Mouse (Mus musculus): ENCODE data around the gene Prep. TPM values are rescaled to one million over a fixed set of nuclear protein-coding genes. Genes with fewer than 3 reads are reported as not detected.

Prep gene
- 22.1 and 27.7 TPM in 2 replicates for polyA plus RNA-seq (2014; fragmentation: Nextera tagmentation; extraction: Ambion mirVana)

- Histone ChIP-seq H3K4me2 (peak within 1 kb of the TSS; percentile 89), H3K9ac (ENCODE audit: low read depth, low read length) (peak within 1 kb of the TSS; percentile 94), H3K4me3 (ENCODE audit: low read depth, low read length) (peak within 1 kb of the TSS; percentile 97), H3K9me3 (ENCODE audit: control insufficient read depth, low read length) (no peaks in the 10 kb centered on the region), H3K27me3 (replicated peaks; ENCODE audit: control insufficient read depth, insufficient read depth, low read length) (no peaks in the 10 kb centered on the region), H3K27ac (ENCODE audit: low read depth, low read length) (peak within 1 kb of the TSS; percentile 66), H3K36me3 (ENCODE audit: control insufficient read depth, insufficient read depth, low read length) (peaks cover 3% of the 10 kb centered on the region; the same call in 1 of the 2 replicates), H3K4me1 (replicated peaks; ENCODE audit: control insufficient read depth, insufficient read depth, low read length) (peaks cover 38% of the 10 kb centered on the region)
- peak; percentile 82 for DNase-seq (ENCODE audit: low spot score)
- peak; percentile 90 for ATAC-seq (replicated peaks; ENCODE audit: low FRiP score)
- WGBS, result under 1% methylated on average over 34 of the region's 57 CpGs
These were observed at the start of gene Prep for GRCm38 (mm10) chr10:45066931-45067308. Gene Prep (plus strand): TSS chr10:45067203.

- Histone ChIP-seq H3K9ac (ENCODE audit: low read depth, low read length) (no peak overlapping the region), H3K36me3 (ENCODE audit: control insufficient read depth, insufficient read depth, low read length) (no peaks in the 10 kb centered on the region), H3K9me3 (ENCODE audit: control insufficient read depth, low read length) (no peaks in the 10 kb centered on the region), H3K27ac (ENCODE audit: low read depth, low read length) (peak overlapping the region; percentile 48; the same call in 1 of the 2 replicates), H3K4me1 (replicated peaks; ENCODE audit: control insufficient read depth, insufficient read depth, low read length) (no peaks in the 10 kb centered on the region), H3K4me2 (no peak overlapping the region), H3K27me3 (replicated peaks; ENCODE audit: control insufficient read depth, insufficient read depth, low read length) (no peaks in the 10 kb centered on the region), H3K4me3 (ENCODE audit: low read depth, low read length) (no peak overlapping the region)
- ATAC-seq (replicated peaks; ENCODE audit: low FRiP score) (no peak), DNase-seq (ENCODE audit: low spot score) (no peak)
- 88% methylated on average over 13 of the region's 13 CpGs for WGBS
These were observed 49.7 kb upstream of the Prep start for GRCm38 (mm10) chr10:45017352-45017751.

GRCm38 (mm10) chr10:45017851-45018250 lies 49.2 kb upstream of the Prep start:
- Histone ChIP-seq H3K4me3 (ENCODE audit: low read depth, low read length) (no peak overlapping the region), H3K27ac (ENCODE audit: low read depth, low read length) (peak overlapping the region; percentile 48; the same call in 1 of the 2 replicates), H3K36me3 (ENCODE audit: control insufficient read depth, insufficient read depth, low read length) (no peaks in the 10 kb centered on the region), H3K4me1 (replicated peaks; ENCODE audit: control insufficient read depth, insufficient read depth, low read length) (no peaks in the 10 kb centered on the region), H3K27me3 (replicated peaks; ENCODE audit: control insufficient read depth, insufficient read depth, low read length) (no peaks in the 10 kb centered on the region), H3K4me2 (no peak overlapping the region), H3K9ac (ENCODE audit: low read depth, low read length) (no peak overlapping the region), H3K9me3 (ENCODE audit: control insufficient read depth, low read length) (no peaks in the 10 kb centered on the region)
- DNase-seq (ENCODE audit: low spot score) (no peak), ATAC-seq (replicated peaks; ENCODE audit: low FRiP score) (peak; percentile 34; the same call in 1 of the 2 replicates)
- WGBS, result 74% methylated on average over 10 of the region's 10 CpGs

- Histone ChIP-seq H3K9me3 (ENCODE audit: control insufficient read depth, low read length) (no peaks in the 10 kb centered on the region), H3K4me3 (ENCODE audit: low read depth, low read length) (no peak overlapping the region), H3K27ac (ENCODE audit: low read depth, low read length) (no peak overlapping the region), H3K27me3 (replicated peaks; ENCODE audit: control insufficient read depth, insufficient read depth, low read length) (no peaks in the 10 kb centered on the region), H3K4me2 (no peak overlapping the region), H3K9ac (ENCODE audit: low read depth, low read length) (no peak overlapping the region), H3K36me3 (ENCODE audit: control insufficient read depth, insufficient read depth, low read length) (no peaks in the 10 kb centered on the region), H3K4me1 (replicated peaks; ENCODE audit: control insufficient read depth, insufficient read depth, low read length) (no peaks in the 10 kb centered on the region)
- DNase-seq (ENCODE audit: low spot score) (no peak), ATAC-seq (replicated peaks; ENCODE audit: low FRiP score) (no peak)
- 58% methylated on average over 7 of the region's 7 CpGs for WGBS
These were observed 47.6 kb upstream of the Prep start for GRCm38 (mm10) chr10:45019418-45019817.

GRCm38 (mm10) chr10:45019849-45020248 lies 47.2 kb upstream of the Prep start:
- 83% methylated on average over 10 of the region's 10 CpGs for WGBS
- DNase-seq (ENCODE audit: low spot score) (no peak), ATAC-seq (replicated peaks; ENCODE audit: low FRiP score) (no peak)
- Histone ChIP-seq H3K36me3 (ENCODE audit: control insufficient read depth, insufficient read depth, low read length) (no peaks in the 10 kb centered on the region), H3K9ac (ENCODE audit: low read depth, low read length) (no peak overlapping the region), H3K4me2 (no peak overlapping the region), H3K27me3 (replicated peaks; ENCODE audit: control insufficient read depth, insufficient read depth, low read length) (no peaks in the 10 kb centered on the region), H3K4me3 (ENCODE audit: low read depth, low read length) (no peak overlapping the region), H3K9me3 (ENCODE audit: control insufficient read depth, low read length) (no peaks in the 10 kb centered on the region), H3K4me1 (replicated peaks; ENCODE audit: control insufficient read depth, insufficient read depth, low read length) (no peaks in the 10 kb centered on the region), H3K27ac (ENCODE audit: low read depth, low read length) (no peak overlapping the region)

- no peaks in the 10 kb centered on the region for H3K27me3 ChIP-seq (replicated peaks; ENCODE audit: control insufficient read depth, insufficient read depth, low read length)
- 83% methylated on average over 10 of the region's 10 CpGs for WGBS
- no peak for ATAC-seq (replicated peaks; ENCODE audit: low FRiP score)
- no peak overlapping the region for H3K4me2 ChIP-seq
- H3K4me3 ChIP-seq (ENCODE audit: low read depth, low read length), result no peak overlapping the region
- H3K27ac ChIP-seq (ENCODE audit: low read depth, low read length), result no peak overlapping the region
- H3K4me1 ChIP-seq (replicated peaks; ENCODE audit: control insufficient read depth, insufficient read depth, low read length), result no peaks in the 10 kb centered on the region
- no peak for DNase-seq (ENCODE audit: low spot score)
- no peaks in the 10 kb centered on the region for H3K36me3 ChIP-seq (ENCODE audit: control insufficient read depth, insufficient read depth, low read length)
- H3K9me3 ChIP-seq (ENCODE audit: control insufficient read depth, low read length), result no peaks in the 10 kb centered on the region
- no peak overlapping the region for H3K9ac ChIP-seq (ENCODE audit: low read depth, low read length)
These were observed 46.7 kb upstream of the Prep start for GRCm38 (mm10) chr10:45020291-45020690.

- Histone ChIP-seq H3K4me1 (replicated peaks; ENCODE audit: control insufficient read depth, insufficient read depth, low read length) (no peaks in the 10 kb centered on the region), H3K27ac (ENCODE audit: low read depth, low read length) (no peak overlapping the region), H3K9ac (ENCODE audit: low read depth, low read length) (no peak overlapping the region), H3K9me3 (ENCODE audit: control insufficient read depth, low read length) (no peaks in the 10 kb centered on the region), H3K4me3 (ENCODE audit: low read depth, low read length) (no peak overlapping the region), H3K36me3 (ENCODE audit: control insufficient read depth, insufficient read depth, low read length) (no peaks in the 10 kb centered on the region), H3K27me3 (replicated peaks; ENCODE audit: control insufficient read depth, insufficient read depth, low read length) (no peaks in the 10 kb centered on the region), H3K4me2 (no peak overlapping the region)
- WGBS, result 48% methylated on average over 4 of the region's 4 CpGs
- DNase-seq (ENCODE audit: low spot score) (no peak), ATAC-seq (replicated peaks; ENCODE audit: low FRiP score) (no peak)
These were observed 41.8 kb upstream of the Prep start for GRCm38 (mm10) chr10:45025184-45025583.

GRCm38 (mm10) chr10:45026935-45027334 lies 40.1 kb upstream of the Prep start:
- H3K9ac ChIP-seq (ENCODE audit: low read depth, low read length), result no peak overlapping the region
- ATAC-seq (replicated peaks; ENCODE audit: low FRiP score) (no peak), DNase-seq (ENCODE audit: low spot score) (no peak)
- no peaks in the 10 kb centered on the region for H3K9me3 ChIP-seq (ENCODE audit: control insufficient read depth, low read length)
- no peaks in the 10 kb centered on the region for H3K36me3 ChIP-seq (ENCODE audit: control insufficient read depth, insufficient read depth, low read length)
- H3K4me2 ChIP-seq, result no peak overlapping the region
- no peak overlapping the region for H3K4me3 ChIP-seq (ENCODE audit: low read depth, low read length)
- whole genome bisulfite sequencing, result 85% methylated on average over 7 of the region's 7 CpGs
- no peaks in the 10 kb centered on the region for H3K4me1 ChIP-seq (replicated peaks; ENCODE audit: control insufficient read depth, insufficient read depth, low read length)
- H3K27ac ChIP-seq (ENCODE audit: low read depth, low read length), result no peak overlapping the region
- H3K27me3 ChIP-seq (replicated peaks; ENCODE audit: control insufficient read depth, insufficient read depth, low read length), result no peaks in the 10 kb centered on the region

GRCm38 (mm10) chr10:45045268-45045928 lies 21.6 kb upstream of the Prep start:
- ATAC-seq (replicated peaks; ENCODE audit: low FRiP score) (no peak), DNase-seq (ENCODE audit: low spot score) (peak; percentile 53)
- H3K36me3 ChIP-seq (ENCODE audit: control insufficient read depth, insufficient read depth, low read length), result no peaks in the 10 kb centered on the region
- no peak overlapping the region for H3K4me2 ChIP-seq
- H3K9me3 ChIP-seq (ENCODE audit: control insufficient read depth, low read length), result no peaks in the 10 kb centered on the region
- peaks cover 7% of the 10 kb centered on the region; the same call in 1 of the 2 replicates for H3K4me1 ChIP-seq (replicated peaks; ENCODE audit: control insufficient read depth, insufficient read depth, low read length)
- H3K27me3 ChIP-seq (replicated peaks; ENCODE audit: control insufficient read depth, insufficient read depth, low read length), result no peaks in the 10 kb centered on the region
- WGBS, result 28% methylated on average over 12 of the region's 12 CpGs
- no peak overlapping the region for H3K27ac ChIP-seq (ENCODE audit: low read depth, low read length)
- H3K4me3 ChIP-seq (ENCODE audit: low read depth, low read length), result no peak overlapping the region
- H3K9ac ChIP-seq (ENCODE audit: low read depth, low read length), result no peak overlapping the region
